Mouse (Mus musculus) lung, adult 2 months (tissue): ENCODE results near the gene Tmed11. TPM values are rescaled to one million over a fixed set of nuclear protein-coding genes. Genes with fewer than 3 reads are reported as not detected.
"Not testable (repeated sequence)": the region's sequence is repeated elsewhere in the genome, so short reads cannot be mapped to it uniquely, and the experiment has no call there.

ENCODE experiments used
- DNase-seq: peaks from one replicate; pipeline ENCODE4 v3.0.0; 2022
- H3K4me1 ChIP-seq: fragments of 200-500 bp; 2 replicates; pipeline ENCODE4 v1.6.1; 2011; ENCODE audit warnings: low read length; ENCODE audit not compliant: control insufficient read depth, insufficient read depth
- H3K4me3 ChIP-seq: fragments of 200-500 bp; replicated peaks from 2 replicates; pipeline ENCODE3; 2011; ENCODE audit warnings: low read depth, mild to moderate bottlenecking, control low read depth, low read length; ENCODE audit errors: extremely low read depth
- CTCF ChIP-seq: fragments of 200-500 bp; IDR thresholded peaks from 2 replicates; pipeline ENCODE4 v1.5.1; 2011; ENCODE audit warnings: mild to moderate bottlenecking, low read length, control low read depth; ENCODE audit not compliant: insufficient read depth
- POLR2A ChIP-seq: fragments of 200-500 bp; IDR thresholded peaks from 2 replicates; pipeline ENCODE4 v1.6.1; 2011; ENCODE audit warnings: low read depth, mild to moderate bottlenecking, control low read depth, low read length, borderline replicate concordance; ENCODE audit errors: extremely low read depth
- WGBS: fragments of 180-500 bp; shearing (Covaris S2); methylation state at CpG from one replicate; pipeline ENCODE4 v1.1.7; 2018; 5-methylcytosine and 5-hydroxymethylcytosine counted together
- polyA plus RNA-seq: library from polyadenylated mRNA; depleted of rRNA; stranded (reverse); fragments of >200 nt; gene quantifications from 2 replicates; pipeline ENCODE4 v1.2.3, GENCODE M21; 2012; rRNA removed

Tmed11 gene
- not detected in 2 replicates for polyA plus RNA-seq

- WGBS = 57% methylated on average over 2 of the region's 2 CpGs
- not testable (repeated sequence) for DNase-seq, H3K4me1 ChIP-seq, H3K4me3 ChIP-seq
Measured at GRCm38 (mm10) chr5:108795263-108795662, at the start of gene Tmed11. Gene Tmed11 (minus strand): TSS chr5:108795363.

- DNase-seq = peak; percentile 39
- H3K4me3 ChIP-seq = no peak overlapping the region
- TF ChIP-seq POLR2A (no peak), CTCF (no peak)
- H3K4me1 ChIP-seq = no peaks in the 10 kb centered on the region
- WGBS = 53% methylated on average over 1 of the region's 1 CpGs
Measured at GRCm38 (mm10) chr5:108836156-108836555, 41.0 kb upstream of the Tmed11 start.

- 68% methylated on average over 2 of the region's 2 CpGs for WGBS
- no peak for DNase-seq
- Histone ChIP-seq H3K4me1 (no peaks in the 10 kb centered on the region), H3K4me3 (no peak overlapping the region)
- TF ChIP-seq CTCF = no peak
- no peak for TF ChIP-seq POLR2A
Measured at GRCm38 (mm10) chr5:108823276-108823675, 28.1 kb upstream of the Tmed11 start.

- WGBS = 68% methylated on average over 2 of the region's 2 CpGs
- not testable (repeated sequence) for DNase-seq, H3K4me3 ChIP-seq, H3K4me1 ChIP-seq
Measured at GRCm38 (mm10) chr5:108808750-108809149, 13.6 kb upstream of the Tmed11 start, which contains the start of gene Vmn2r8. Gene Vmn2r8 (minus strand): TSS chr5:108808850.

GRCm38 (mm10) chr5:108803646-108804045 is 8.5 kb upstream of the Tmed11 start:
- H3K4me1 ChIP-seq = no peaks in the 10 kb centered on the region
- no peak for DNase-seq
- 14% methylated on average over 1 of the region's 1 CpGs for WGBS

GRCm38 (mm10) chr5:108790385-108790784 is 4.8 kb downstream of the Tmed11 start:
- not testable (repeated sequence) for H3K4me1 ChIP-seq, H3K4me3 ChIP-seq
- DNase-seq = peak; percentile 44
- 33% methylated on average over 1 of the region's 1 CpGs for WGBS

More at GRCm38 (mm10) chr5:108803646-108804045, 8.5 kb upstream of the Tmed11 start:
- TF ChIP-seq CTCF = no peak
- TF ChIP-seq POLR2A = no peak
- H3K4me3 ChIP-seq = peak overlapping the region; percentile 16

GRCm38 (mm10) chr5:108774630-108775306 is 20.4 kb downstream of the Tmed11 start, which contains the start of gene Rnf212:
Gene Rnf212 (minus strand): TSS chr5:108774982.
- 71% methylated on average over 40 of the region's 40 CpGs for WGBS
- no peak for DNase-seq
- Histone ChIP-seq H3K4me3 (no peak within 1 kb of the TSS), H3K4me1 (no peaks in the 10 kb centered on the region)
- TF ChIP-seq POLR2A (no peak), CTCF (no peak)

- 83% methylated on average over 2 of the region's 2 CpGs for WGBS
- DNase-seq = no peak
- TF ChIP-seq POLR2A = no peak
- TF ChIP-seq CTCF = no peak
- Histone ChIP-seq H3K4me1 (no peaks in the 10 kb centered on the region), H3K4me3 (no peak overlapping the region)
Measured at GRCm38 (mm10) chr5:108760002-108760401, 35.2 kb downstream of the Tmed11 start.

GRCm38 (mm10) chr5:108758396-108758795 is 36.8 kb downstream of the Tmed11 start:
- no peaks in the 10 kb centered on the region for H3K4me1 ChIP-seq
- TF ChIP-seq CTCF (no peak), POLR2A (no peak)
- no peak for DNase-seq
- 48% methylated on average over 3 of the region's 3 CpGs for WGBS
- H3K4me3 ChIP-seq = no peak overlapping the region

- H3K4me1 ChIP-seq, H3K4me3 ChIP-seq, DNase-seq: not testable (repeated sequence)
- 76% methylated on average over 4 of the region's 4 CpGs for WGBS
Measured at GRCm38 (mm10) chr5:108751258-108751657, 43.9 kb downstream of the Tmed11 start.
